In the genomic region with DNA sequence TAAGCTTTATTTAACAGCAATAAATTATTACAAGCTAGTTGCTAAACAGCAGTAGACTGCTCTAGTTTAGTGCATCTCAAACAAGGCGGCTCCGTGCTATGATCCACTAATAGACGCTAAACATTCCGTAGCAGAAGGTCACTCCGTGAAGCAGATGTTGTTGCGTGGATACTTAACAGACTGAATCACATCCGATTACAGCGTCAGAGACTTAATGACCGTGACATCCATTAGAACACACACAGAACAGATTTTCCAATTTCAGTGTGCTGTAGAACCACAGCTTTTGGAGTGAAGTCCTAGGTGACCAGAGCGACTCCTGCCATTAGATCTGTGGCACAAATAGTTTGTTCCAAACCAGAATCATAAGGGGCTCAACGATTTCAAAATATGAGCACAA, we compare ENCODE assay signal across 18 mouse cellular contexts.
DNase-seq lines count a peak whose midpoint lies in the region; ATAC-seq and TF ChIP-seq lines count a peak whose summit lies in the region.
"Had no signal": no experiment of that assay in that cellular context is flagged by ENCODE, and none has a peak within 500 bp of the region (broad histone marks: within the 10 kb centered on the region; RNA-seq: fewer than 3 reads in every experiment).

No protein-coding gene starts in this region.

- no peaks in the 10 kb centered on the region for H3K9me3 ChIP-seq in forebrain, embryonic 14.5 days (replicated peaks; ENCODE audit: control insufficient read depth, low read length)
- H3K9me3 ChIP-seq in forebrain, postnatal 0 days (ENCODE audit: low read length): no peaks in the 10 kb centered on the region
- no peaks in the 10 kb centered on the region for H3K9me3 ChIP-seq in hindbrain, embryonic 12.5 days (replicated peaks)
- no peaks in the 10 kb centered on the region for H3K9me3 ChIP-seq in neural tube, embryonic 12.5 days
- H3K9me3 ChIP-seq: hindbrain, embryonic 15.5 days; liver, embryonic 15.5 days had no signal

- TF ChIP-seq CTCF in forebrain, postnatal 0 days (IDR thresholded peaks at IDR 0.05; ENCODE audit: low read depth): no peak

- H3K4me2 ChIP-seq in forebrain, embryonic 14.5 days (ENCODE audit: low read length): no peak overlapping the region
- H3K4me2 ChIP-seq in forebrain, postnatal 0 days (ENCODE audit: low read depth): no peak overlapping the region
- H3K4me2 ChIP-seq in hindbrain, embryonic 12.5 days (replicated peaks): no peak overlapping the region
- no peak overlapping the region for H3K4me2 ChIP-seq in neural tube, embryonic 12.5 days (replicated peaks)
- H3K4me2 ChIP-seq: heart, embryonic 13.5 days; hindbrain, embryonic 15.5 days; liver, embryonic 15.5 days had no signal

- no peaks in the 10 kb centered on the region for H3K4me1 ChIP-seq in forebrain, embryonic 14.5 days (ENCODE audit: control insufficient read depth, insufficient read depth, low read length)
- H3K4me1 ChIP-seq in forebrain, postnatal 0 days (ENCODE audit: insufficient read depth): no peaks in the 10 kb centered on the region
- peaks cover 4% of the 10 kb centered on the region; the same call in 1 of the 2 replicates for H3K4me1 ChIP-seq in hindbrain, embryonic 12.5 days
- 0 out of 2 replicates have a peak, but pooled peaks cover 2% of the 10 kb centered on the region for H3K4me1 ChIP-seq in neural tube, embryonic 12.5 days
- H3K4me1 ChIP-seq: liver, embryonic 15.5 days had no signal

- H3K9ac ChIP-seq in forebrain, embryonic 14.5 days (ENCODE audit: low read length): no peak overlapping the region
- H3K9ac ChIP-seq in forebrain, postnatal 0 days: no peak overlapping the region
- no peak overlapping the region for H3K9ac ChIP-seq in hindbrain, embryonic 12.5 days
- no peak overlapping the region for H3K9ac ChIP-seq in neural tube, embryonic 12.5 days
- H3K9ac ChIP-seq: heart, embryonic 13.5 days; hindbrain, embryonic 15.5 days; liver, embryonic 15.5 days had no signal

- H3K27me3 ChIP-seq in forebrain, embryonic 14.5 days (replicated peaks; ENCODE audit: control insufficient read depth, insufficient read depth, low read length): no peaks in the 10 kb centered on the region
- H3K27me3 ChIP-seq in forebrain, postnatal 0 days (ENCODE audit: insufficient read depth, low read length): no peaks in the 10 kb centered on the region
- H3K27me3 ChIP-seq in hindbrain, embryonic 12.5 days: no peaks in the 10 kb centered on the region
- H3K27me3 ChIP-seq in neural tube, embryonic 12.5 days (replicated peaks): no peaks in the 10 kb centered on the region
- H3K27me3 ChIP-seq: heart, embryonic 13.5 days; hindbrain, embryonic 15.5 days; liver, embryonic 15.5 days had no signal

- no peaks in the 10 kb centered on the region for H3K36me3 ChIP-seq in forebrain, embryonic 14.5 days (ENCODE audit: control insufficient read depth, insufficient read depth, low read length)
- 0 out of 2 replicates have a peak, but pooled peaks cover 4% of the 10 kb centered on the region for H3K36me3 ChIP-seq in forebrain, postnatal 0 days (ENCODE audit: insufficient read depth)
- H3K36me3 ChIP-seq in hindbrain, embryonic 12.5 days: 0 out of 2 replicates have a peak, but pooled peaks cover 6% of the 10 kb centered on the region
- no peaks in the 10 kb centered on the region for H3K36me3 ChIP-seq in neural tube, embryonic 12.5 days
- H3K36me3 ChIP-seq: hindbrain, embryonic 15.5 days had no signal

- no peak overlapping the region for H3K4me3 ChIP-seq in forebrain, embryonic 14.5 days (ENCODE audit: low read depth, low read length)
- no peak overlapping the region for H3K4me3 ChIP-seq in forebrain, postnatal 0 days (ENCODE audit: low read depth, low read length)
- no peak overlapping the region for H3K4me3 ChIP-seq in hindbrain, embryonic 12.5 days
- H3K4me3 ChIP-seq in neural tube, embryonic 12.5 days: no peak overlapping the region
- H3K4me3 ChIP-seq: heart, embryonic 13.5 days; hindbrain, embryonic 15.5 days; liver, embryonic 15.5 days had no signal

- DNase-seq in forebrain, embryonic 14.5 days (ENCODE audit: low spot score): peak; percentile 57
- no peak for DNase-seq in forebrain, postnatal 0 days
- peak; percentile 51 for DNase-seq in MN1 (ENCODE audit: low spot score)
- DNase-seq in adrenal gland, postnatal 4 days (ENCODE audit: low spot score in 2 of 2): no peak
- DNase-seq in urinary bladder, postnatal 36 days (ENCODE audit: low spot score in 2 of 2): no peak
- DNase-seq in left cerebral cortex, adult 11 months (ENCODE audit: low spot score): no peak
- DNase-seq: cerebellum, postnatal 36 days; kidney, adult 2 months; kidney, postnatal 36 days; left cerebral cortex, postnatal 4 days; lung, postnatal 10 days; right cerebral cortex, postnatal 14 days had no signal

- no peak overlapping the region for H3K27ac ChIP-seq in forebrain, embryonic 14.5 days (ENCODE audit: low read depth, low read length)
- no peak overlapping the region for H3K27ac ChIP-seq in forebrain, postnatal 0 days (ENCODE audit: low read depth, low read length)
- H3K27ac ChIP-seq in hindbrain, embryonic 12.5 days: no peak overlapping the region
- H3K27ac ChIP-seq in neural tube, embryonic 12.5 days: no peak overlapping the region
- H3K27ac ChIP-seq: heart, embryonic 13.5 days; hindbrain, embryonic 15.5 days; liver, embryonic 15.5 days had no signal

- 63% methylated on average over 11 of the region's 11 CpGs for WGBS in forebrain, embryonic 14.5 days
- WGBS in forebrain, postnatal 0 days: 61% methylated on average over 11 of the region's 11 CpGs
- 44% methylated on average over 11 of the region's 11 CpGs for WGBS in hindbrain, embryonic 12.5 days
- 37% methylated on average over 11 of the region's 11 CpGs for WGBS in neural tube, embryonic 12.5 days

- ATAC-seq in forebrain, embryonic 14.5 days: no peak
- ATAC-seq in forebrain, postnatal 0 days: no peak
- 0 out of 2 replicates have a peak, but pooled peaks have one; percentile 38 for ATAC-seq in hindbrain, embryonic 12.5 days (ENCODE audit: low FRiP score)
- 0 out of 2 replicates have a peak, but pooled peaks have one; percentile 48 for ATAC-seq in neural tube, embryonic 12.5 days (ENCODE audit: low FRiP score, low read depth)
- ATAC-seq: Patski had no signal

Comparison
In these comparisons a context has a peak if more than half of its experiments do, and no peak if none do; other contexts are left out.
1. DNase-seq: peak in forebrain, embryonic 14.5 days (single experiment) and MN1 (single experiment); none in forebrain, postnatal 0 days (single experiment), adrenal gland, postnatal 4 days (0 of 2), urinary bladder, postnatal 36 days (0 of 2) and left cerebral cortex, adult 11 months (single experiment).
2. ATAC-seq: peak in hindbrain, embryonic 12.5 days (single experiment) and neural tube, embryonic 12.5 days (single experiment); none in forebrain, embryonic 14.5 days (single experiment) and forebrain, postnatal 0 days (single experiment).